Mouse (Mus musculus): ENCODE measurements at regions not wholly inside any gene's neighbourhood (a gene's known extent, or its start where the extent isn't known, plus 50 kb on each side); places are given as distances from the start of the nearest gene placed in this dataset.
"Not testable (repeated sequence)": the region's sequence is repeated elsewhere in the genome, so short reads cannot be mapped to it uniquely, and the experiment has no call there.

DNA sequence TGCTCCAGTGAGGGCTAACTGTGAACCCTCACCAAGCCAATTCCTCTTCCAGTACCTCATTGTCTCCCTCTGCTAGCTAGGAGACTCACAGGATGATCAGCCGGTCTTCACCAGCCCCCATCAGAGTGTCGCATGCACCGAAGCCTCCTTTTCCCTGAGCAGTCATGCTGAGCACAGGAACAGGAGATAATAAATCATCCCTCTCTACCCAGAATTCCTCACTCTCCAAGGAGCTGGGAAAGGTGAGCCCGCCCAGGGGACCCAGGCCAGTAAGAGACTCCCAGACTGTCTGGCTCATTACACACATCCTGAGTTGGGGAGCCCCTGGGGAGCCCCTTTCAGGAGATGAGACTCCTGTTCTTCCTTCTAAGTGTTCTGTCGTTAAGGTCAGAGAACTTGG is 171.7 kb downstream of the Cartpt start:
- DNase-seq, result peak; percentile 35 to 73

GRCm38 (mm10) chr13:99724245-99724644 is 176.6 kb downstream of the Cartpt start:
- no peak for DNase-seq

DNA sequence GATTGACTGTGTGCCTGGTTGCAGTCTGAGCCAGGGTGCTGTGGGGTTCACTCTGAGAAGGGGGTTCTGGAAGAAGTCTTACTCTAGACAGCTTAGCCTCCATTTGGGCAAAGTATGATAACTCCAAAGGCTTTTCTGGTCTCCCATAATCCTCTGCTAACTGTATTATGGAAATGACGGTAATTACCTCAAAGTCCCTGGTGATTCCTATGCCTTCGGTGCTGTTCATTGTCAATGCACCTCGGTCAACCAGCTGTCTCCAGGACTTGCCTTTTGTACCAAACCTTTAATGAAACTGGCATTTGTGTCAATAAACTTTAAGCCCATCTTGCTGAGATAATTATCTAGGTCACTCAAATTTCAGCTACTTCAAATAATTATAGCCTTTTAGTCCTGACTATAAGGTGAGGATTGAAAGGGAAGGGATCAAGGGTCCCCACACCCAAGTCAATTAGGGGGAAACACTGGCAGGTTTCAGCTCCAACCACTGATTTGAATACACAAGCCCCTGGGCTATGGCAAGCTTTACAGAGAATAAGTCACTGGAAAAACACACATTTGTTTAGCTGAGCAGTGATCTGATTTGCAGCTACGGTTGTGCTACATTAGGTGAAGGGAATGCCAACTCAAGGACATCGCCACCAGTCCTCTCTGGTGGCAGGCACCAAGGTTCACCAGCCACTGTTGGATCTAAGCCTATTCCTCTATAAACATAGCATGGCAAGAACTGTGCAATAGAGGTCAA is 177.5 kb downstream of the Cartpt start:
- peak; percentile 24 to 71 for DNase-seq

- peak in 1 of 2 experiments; percentile 5 for DNase-seq
These were observed 180.3 kb downstream of the Cartpt start for GRCm38 (mm10) chr13:99720566-99720965.

- peak; percentile 26 to 41 for DNase-seq
These were observed 180.2 kb upstream of the Map1b start for GRCm38 (mm10) chr13:99696559-99696890.

GRCm38 (mm10) chr13:99695874-99696558 is 179.7 kb upstream of the Map1b start:
- no peak for DNase-seq

GRCm38 (mm10) chr13:99679934-99680333 is 163.6 kb upstream of the Map1b start:
- DNase-seq, result no peak

- no peak for DNase-seq
These were observed 163.1 kb upstream of the Map1b start for GRCm38 (mm10) chr13:99679430-99679829.

DNA sequence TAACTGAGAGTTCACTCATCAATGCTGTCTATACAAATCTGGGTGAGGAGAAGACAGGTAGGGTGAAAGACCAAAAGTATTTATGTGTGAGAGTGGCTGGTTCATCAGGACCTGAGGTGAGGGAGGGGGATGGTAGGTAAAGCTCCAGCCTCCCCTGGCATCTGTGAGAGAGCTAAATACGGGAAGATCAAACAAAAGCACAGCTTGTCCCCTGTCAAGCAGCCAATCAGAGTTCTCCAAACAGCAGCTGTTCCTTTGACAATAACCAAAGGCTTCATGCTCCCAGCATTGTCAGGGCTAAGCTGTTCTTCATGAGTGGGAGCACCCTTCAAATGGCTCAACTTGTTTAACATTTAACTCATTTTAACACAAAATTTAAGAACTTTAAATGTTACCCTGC is 160.1 kb upstream of the Map1b start:
- DNase-seq, result no peak

- no peak for DNase-seq
These were observed 159.6 kb upstream of the Map1b start for GRCm38 (mm10) chr13:99675951-99676350.

- DNase-seq, result peak; percentile 48 to 55
These were observed 156.4 kb upstream of the Map1b start for GRCm38 (mm10) chr13:99672714-99673113.

GRCm38 (mm10) chr13:99671747-99672146 is 155.4 kb upstream of the Map1b start:
- no peak for DNase-seq

DNA sequence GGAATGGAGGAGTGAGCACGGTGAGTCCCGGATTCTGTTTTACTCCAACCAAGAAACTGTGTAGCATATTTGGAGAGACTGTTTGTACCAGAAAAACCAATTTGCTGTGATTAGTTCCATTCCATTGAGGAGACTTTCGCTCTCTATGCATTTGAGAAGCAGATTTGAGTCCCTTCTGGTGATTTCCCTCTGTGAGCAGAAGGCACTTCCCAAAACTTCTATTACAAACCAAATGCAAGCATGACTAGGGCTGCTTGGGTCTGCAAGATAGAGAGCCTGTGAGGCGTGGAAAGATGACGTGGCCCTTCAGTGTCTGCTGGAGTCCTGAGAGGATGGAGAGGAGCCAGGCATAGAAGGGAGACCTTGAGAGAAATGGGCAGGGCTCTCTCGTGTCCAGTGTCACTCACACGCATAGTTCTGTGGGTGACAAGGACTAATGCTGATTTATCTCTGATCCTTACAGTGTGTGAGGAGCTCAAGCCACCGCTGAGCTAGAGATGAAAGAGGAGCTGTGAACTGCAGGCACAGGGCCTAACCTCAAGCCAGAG is 153.7 kb upstream of the Map1b start:
- DNase-seq, result no peak

DNA sequence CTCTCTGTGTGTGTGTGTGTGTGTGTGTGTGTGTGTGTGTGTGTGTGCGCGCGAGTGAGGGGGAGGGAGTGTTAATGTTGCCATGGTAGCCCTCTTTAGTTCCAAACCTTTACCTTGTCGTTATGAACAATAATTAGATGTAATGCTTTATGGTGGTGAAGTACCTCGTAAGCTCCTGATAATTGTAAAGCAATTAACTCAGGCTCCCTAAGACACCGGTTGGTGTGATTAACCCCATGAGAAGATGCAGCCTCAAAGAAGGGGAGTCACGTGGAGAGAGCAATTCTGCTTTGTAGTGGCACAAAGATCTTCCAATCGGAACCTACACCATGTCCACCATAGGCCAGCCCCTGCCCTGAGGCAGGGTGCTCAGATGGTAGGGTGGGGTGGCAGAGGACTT is 152.3 kb upstream of the Map1b start:
- no peak for DNase-seq

GRCm38 (mm10) chr13:99666086-99666485 is 149.7 kb upstream of the Map1b start:
- DNase-seq, result no peak

DNA sequence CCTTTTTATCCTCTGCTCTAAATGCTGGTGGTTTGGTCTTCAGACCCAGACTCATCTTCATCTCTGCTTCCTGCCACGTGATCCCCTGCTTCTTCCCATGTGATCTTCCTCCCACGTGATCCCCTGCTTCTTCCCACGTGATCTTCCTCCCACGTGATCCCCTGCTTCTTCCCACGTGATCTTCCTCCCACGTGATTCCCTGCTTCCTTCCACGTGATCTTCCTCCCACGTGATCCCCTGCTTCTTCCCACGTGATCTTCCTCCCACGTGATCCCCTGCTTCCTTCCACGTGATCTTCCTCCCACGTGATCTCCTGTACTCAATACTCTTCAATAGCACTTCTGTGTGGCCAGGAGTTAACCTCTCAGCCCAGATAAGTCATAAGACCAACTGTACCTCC is 147.1 kb upstream of the Map1b start:
- not testable (repeated sequence) for DNase-seq

GRCm38 (mm10) chr13:99647661-99648204 is 131.4 kb upstream of the Map1b start:
- DNase-seq, result no peak

GRCm38 (mm10) chr13:99644771-99645170 is 128.4 kb upstream of the Map1b start:
- DNase-seq, result no peak

DNA sequence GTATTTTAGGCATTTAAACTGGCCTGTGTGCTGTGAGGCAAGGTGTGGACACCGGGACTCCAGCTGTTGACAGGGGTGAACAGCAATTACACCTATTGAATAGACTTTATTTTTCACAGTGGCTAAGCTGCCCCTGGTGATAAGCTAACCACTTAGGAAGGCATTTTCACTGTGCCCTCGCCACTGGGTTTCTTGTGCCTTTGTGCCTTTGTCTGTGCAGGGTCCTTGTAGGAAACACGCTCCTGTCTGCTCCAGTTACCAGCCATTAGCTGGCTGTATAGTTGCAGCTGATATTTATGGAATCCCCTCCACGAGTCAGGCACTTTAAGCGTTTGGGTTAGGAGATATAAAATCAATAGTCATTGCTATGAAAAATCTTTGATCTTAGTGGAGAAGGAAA is 126.5 kb upstream of the Map1b start:
- DNase-seq, result no peak

DNA sequence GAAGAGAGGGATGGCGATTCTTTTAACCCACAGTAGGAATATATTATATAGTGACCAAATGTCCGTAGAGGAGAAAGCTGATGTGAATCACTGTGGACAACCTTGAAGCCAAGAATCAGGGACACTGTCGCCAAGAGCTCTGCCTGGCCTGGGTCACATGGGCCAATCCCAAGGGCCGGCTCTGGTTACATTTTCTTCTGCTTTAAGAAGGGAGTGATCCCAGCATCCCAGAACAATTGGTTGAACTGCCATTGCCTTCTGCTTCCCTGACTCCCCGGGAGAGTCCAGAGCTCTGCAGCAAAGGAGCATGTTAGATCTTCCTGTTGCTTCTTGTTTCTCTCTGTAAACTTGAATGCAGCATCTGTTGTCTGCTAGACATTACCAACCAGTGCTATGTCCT is 126.0 kb upstream of the Map1b start:
- no peak for DNase-seq

DNA sequence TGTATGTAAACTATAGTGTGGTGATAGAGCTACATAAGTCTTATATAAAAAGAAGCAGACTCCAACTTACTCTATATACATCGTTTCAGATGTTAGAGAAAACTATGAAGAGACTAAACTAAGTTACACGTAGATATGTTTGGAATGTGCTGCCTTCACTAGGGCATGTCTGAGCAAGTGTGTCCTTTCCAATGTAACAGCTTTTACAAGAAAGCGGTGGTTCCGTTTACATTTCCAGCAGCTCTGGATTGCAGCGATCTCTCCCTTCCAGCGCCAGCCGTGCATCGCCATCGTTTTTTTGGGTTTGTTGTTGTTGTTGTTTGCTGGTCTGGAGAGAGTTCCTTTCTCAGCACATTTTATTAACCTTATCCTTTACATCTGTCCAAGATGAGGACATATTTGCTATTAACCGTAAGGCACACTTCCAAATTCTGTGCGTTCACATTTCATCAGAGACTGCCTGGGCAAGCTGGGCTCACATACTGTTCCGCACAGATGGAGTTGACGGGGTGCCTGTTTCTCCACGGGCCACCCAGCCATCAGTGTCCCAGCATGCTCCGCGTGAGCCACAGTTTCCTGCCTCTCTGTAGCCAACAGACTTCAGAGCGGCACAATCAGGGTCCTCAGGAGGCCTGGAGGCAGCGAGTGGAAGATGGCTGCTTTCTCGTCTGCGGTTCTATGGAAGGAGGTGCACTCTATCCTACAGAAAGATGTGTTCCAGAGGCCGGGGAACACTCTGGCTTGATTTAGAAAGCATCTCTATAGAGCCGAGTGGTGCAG is 125.2 kb upstream of the Map1b start:
- no peak for DNase-seq

- no peak for DNase-seq
These were observed 116.4 kb upstream of the Map1b start for GRCm38 (mm10) chr13:99632706-99633105.

DNA sequence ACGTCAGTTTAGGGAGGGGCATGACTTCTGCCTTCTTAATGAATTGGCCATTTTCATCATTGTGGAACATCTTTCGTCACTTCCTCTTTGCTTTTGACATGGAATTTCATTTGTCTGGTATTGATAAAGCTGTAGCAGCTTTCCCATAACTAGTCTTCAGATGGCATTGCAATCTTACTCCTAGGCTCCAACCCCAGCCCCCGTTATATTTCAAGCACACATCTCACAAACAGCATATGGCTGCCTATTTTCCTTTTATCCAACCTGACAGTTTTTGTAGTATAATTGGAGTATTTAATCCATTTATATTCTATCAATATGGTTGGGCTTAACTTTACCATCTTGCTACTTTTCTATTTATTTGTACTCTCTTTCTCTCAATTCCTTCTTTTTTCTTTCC is 114.5 kb upstream of the Map1b start:
- DNase-seq, result no peak
